Mouse (Mus musculus) limb, embryonic 13.5 days (tissue): ENCODE measurements at regions not wholly inside any gene's neighbourhood (a gene's known extent, or its start where the extent isn't known, plus 50 kb on each side); places are given as distances from the start of the nearest gene placed in this dataset.
A peak's percentile ranks its signal among the peaks of the same experiment; 100 is the strongest.

Source experiments
- ATAC-seq: fragments of 200-750 bp; cut with Nextera tagmentation; 2 replicates; pipeline ENCODE4 v1.8.0; 2017; ENCODE audit warnings: low read depth, moderate number of reproducible peaks, moderate TSS enrichment; ENCODE audit not compliant: low FRiP score
- H3K27ac ChIP-seq: fragments of 300-500 bp; sonication (generic); 2 replicates; pipeline ENCODE4 v1.5.1; 2015; ENCODE audit warnings: inconsistent platforms, mild to moderate bottlenecking, moderate library complexity
- H3K27me3 ChIP-seq: fragments of 300-500 bp; sonication (generic); 2 replicates; pipeline ENCODE4 v1.6.1; 2015; ENCODE audit warnings: mild to moderate bottlenecking, inconsistent platforms
- H3K36me3 ChIP-seq: fragments of 300-500 bp; sonication (generic); 2 replicates; pipeline ENCODE4 v1.6.1; 2015; ENCODE audit warnings: inconsistent platforms, mild to moderate bottlenecking, moderate library complexity
- H3K4me1 ChIP-seq: fragments of 300-500 bp; sonication (generic); 2 replicates; pipeline ENCODE4 v1.6.1; 2015; ENCODE audit warnings: inconsistent platforms
- H3K4me2 ChIP-seq: fragments of 300-500 bp; sonication (generic); replicated peaks from 2 replicates; pipeline ENCODE4 v1.6.1; 2015; ENCODE audit warnings: inconsistent platforms, mild to moderate bottlenecking, moderate library complexity
- H3K4me3 ChIP-seq: fragments of 300-500 bp; sonication (generic); 2 replicates; pipeline ENCODE4 v1.5.1; 2015; ENCODE audit warnings: moderate library complexity, mild to moderate bottlenecking, inconsistent platforms
- H3K9ac ChIP-seq: fragments of 300-500 bp; sonication (generic); 2 replicates; pipeline ENCODE4 v1.6.1; 2015; ENCODE audit warnings: mild to moderate bottlenecking, inconsistent platforms
- H3K9me3 ChIP-seq: fragments of 300-500 bp; sonication (generic); 2 replicates; pipeline ENCODE4 v1.6.1; 2016; ENCODE audit warnings: inconsistent platforms
- WGBS: fragments of 180-500 bp; shearing (Covaris S2); methylation state at CpG from one replicate; pipeline ENCODE4 v1.1.7; 2015; 5-methylcytosine and 5-hydroxymethylcytosine counted together

DNA sequence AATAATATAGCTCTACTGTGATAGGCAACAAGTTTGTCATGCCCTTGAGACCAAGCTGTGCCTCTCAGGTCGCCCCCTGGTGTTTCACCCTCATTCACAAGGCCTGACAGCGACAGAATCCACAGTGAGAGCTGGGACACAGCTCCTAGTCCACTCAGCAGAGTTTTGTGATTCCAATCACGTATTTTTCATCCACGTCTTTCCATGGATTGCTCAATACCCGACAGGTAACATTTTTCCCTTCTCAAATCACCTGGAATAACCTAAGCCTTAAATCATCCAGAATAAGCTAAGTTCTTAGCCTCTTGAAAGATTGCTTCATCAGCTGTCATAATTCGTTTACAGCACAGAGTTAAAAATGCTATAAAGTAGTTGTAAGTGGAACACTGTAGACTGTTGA, 211.3 kb downstream of the Ccdc91 start:
- Histone ChIP-seq H3K27me3 (no peaks in the 10 kb centered on the region), H3K4me1 (0 out of 2 replicates have a peak, but pooled peaks cover 2% of the 10 kb centered on the region), H3K36me3 (no peaks in the 10 kb centered on the region), H3K27ac (no peak overlapping the region), H3K4me2 (no peak overlapping the region), H3K9ac (no peak overlapping the region), H3K9me3 (no peaks in the 10 kb centered on the region), H3K4me3 (no peak overlapping the region)
- 73% methylated on average over 6 of the region's 6 CpGs for WGBS
- ATAC-seq, result no peak

DNA sequence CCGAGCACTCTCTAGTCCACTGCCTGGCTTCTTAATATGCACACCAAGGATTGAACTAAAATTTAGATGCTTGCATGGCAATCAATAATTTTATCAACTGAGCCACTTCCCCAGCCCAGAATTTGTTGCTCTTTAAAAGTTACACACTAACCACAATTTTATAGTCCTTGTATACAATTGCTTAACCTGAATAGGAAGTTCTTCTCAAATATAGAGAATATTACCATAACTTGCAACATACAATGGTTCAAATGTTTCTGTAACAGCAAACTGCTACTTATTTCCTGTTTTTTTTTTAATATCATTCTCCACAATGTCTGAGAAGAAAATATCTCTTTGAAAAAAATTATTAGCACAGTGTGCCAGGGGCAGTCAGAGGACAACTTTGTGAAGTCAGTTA, 222.6 kb downstream of the Ccdc91 start:
- Histone ChIP-seq H3K4me3 (no peak overlapping the region), H3K4me1 (peaks cover 5% of the 10 kb centered on the region; the same call in 1 of the 2 replicates), H3K27ac (no peak overlapping the region), H3K9me3 (no peaks in the 10 kb centered on the region), H3K4me2 (no peak overlapping the region), H3K27me3 (peaks cover 3% of the 10 kb centered on the region; the same call in 1 of the 2 replicates), H3K36me3 (no peaks in the 10 kb centered on the region), H3K9ac (no peak overlapping the region)
- ATAC-seq, result no peak
- WGBS, result 86% methylated on average over 1 of the region's 1 CpGs

DNA sequence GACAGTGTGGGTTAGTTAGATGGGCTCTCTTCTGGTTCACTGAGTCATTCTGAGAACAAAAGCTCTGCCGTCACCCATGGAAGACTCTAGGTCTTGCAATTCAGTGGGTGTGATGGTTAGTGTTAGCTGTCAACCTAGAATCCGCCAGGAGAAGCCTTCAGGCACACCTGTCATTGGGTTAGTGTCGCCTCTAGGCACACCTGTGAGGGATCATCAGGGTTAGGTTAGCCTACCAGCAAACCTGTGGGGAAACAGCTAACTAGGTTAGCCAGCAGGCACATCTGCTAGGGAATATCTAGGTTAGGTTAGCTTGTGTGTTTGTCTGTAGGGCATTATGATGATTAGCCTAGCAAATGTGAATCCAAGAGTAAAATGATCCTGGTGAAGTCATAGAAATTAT, 223.8 kb downstream of the Ccdc91 start:
- no peak overlapping the region for H3K4me2 ChIP-seq
- H3K4me1 ChIP-seq, result peaks cover 5% of the 10 kb centered on the region; the same call in 1 of the 2 replicates
- H3K27ac ChIP-seq, result no peak overlapping the region
- no peaks in the 10 kb centered on the region for H3K9me3 ChIP-seq
- ATAC-seq, result no peak
- H3K4me3 ChIP-seq, result no peak overlapping the region
- H3K36me3 ChIP-seq, result no peaks in the 10 kb centered on the region
- H3K9ac ChIP-seq, result no peak overlapping the region
- peaks cover 3% of the 10 kb centered on the region; the same call in 1 of the 2 replicates for H3K27me3 ChIP-seq
- WGBS, result 70% methylated on average over 3 of the region's 3 CpGs

DNA sequence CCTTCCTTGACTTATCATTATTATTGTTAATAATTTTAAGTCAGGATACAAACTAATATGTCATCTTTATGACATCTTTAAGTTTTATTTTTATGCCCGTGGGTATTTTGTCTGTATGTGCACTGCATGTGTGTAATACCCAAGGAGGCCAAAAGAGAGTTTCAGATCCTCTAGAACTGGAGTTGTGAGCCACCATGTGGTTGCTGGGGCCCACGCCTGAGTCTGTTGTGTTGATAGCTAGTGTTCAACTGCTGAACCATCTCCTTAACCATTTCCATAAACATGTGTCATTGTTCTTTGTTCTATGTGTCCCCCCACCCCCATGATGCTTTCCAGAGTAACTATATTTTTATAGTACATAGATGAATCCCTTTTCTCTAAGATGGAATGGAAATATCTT, 225.0 kb downstream of the Ccdc91 start:
- no peaks in the 10 kb centered on the region for H3K36me3 ChIP-seq
- no peak overlapping the region for H3K4me2 ChIP-seq
- H3K9me3 ChIP-seq, result no peaks in the 10 kb centered on the region
- H3K27ac ChIP-seq, result no peak overlapping the region
- ATAC-seq, result no peak
- no peak overlapping the region for H3K4me3 ChIP-seq
- H3K9ac ChIP-seq, result no peak overlapping the region
- H3K27me3 ChIP-seq, result peaks cover 3% of the 10 kb centered on the region; the same call in 1 of the 2 replicates
- 75% methylated on average over 2 of the region's 2 CpGs for WGBS
- peaks cover 1% of the 10 kb centered on the region; the same call in 1 of the 2 replicates for H3K4me1 ChIP-seq

DNA sequence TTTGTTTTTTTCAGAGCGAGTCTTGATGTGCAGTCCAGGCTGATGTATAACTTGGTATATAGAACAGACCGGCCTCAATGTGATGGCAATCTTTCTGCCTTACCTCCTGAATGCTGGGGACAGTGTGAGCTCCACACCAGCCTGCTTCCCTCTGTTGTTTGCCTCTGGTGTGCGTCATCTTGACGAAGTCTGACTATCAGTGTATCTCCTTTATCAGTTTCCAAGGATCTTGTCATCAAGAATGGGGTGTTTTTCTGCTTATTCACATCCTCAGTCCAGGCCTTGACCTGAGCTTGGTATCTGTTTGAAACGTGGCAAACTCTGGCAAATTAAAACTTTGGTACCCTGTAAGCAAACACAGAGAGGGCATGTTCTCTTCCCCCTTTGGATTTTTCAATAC, 226.3 kb downstream of the Ccdc91 start:
- no peaks in the 10 kb centered on the region for H3K9me3 ChIP-seq
- H3K9ac ChIP-seq, result no peak overlapping the region
- WGBS, result 81% methylated on average over 5 of the region's 5 CpGs
- H3K36me3 ChIP-seq, result no peaks in the 10 kb centered on the region
- no peak overlapping the region for H3K27ac ChIP-seq
- no peaks in the 10 kb centered on the region; the same call in 1 of the 2 replicates for H3K4me1 ChIP-seq
- peaks cover 3% of the 10 kb centered on the region; the same call in 1 of the 2 replicates for H3K27me3 ChIP-seq
- ATAC-seq, result no peak
- H3K4me2 ChIP-seq, result no peak overlapping the region
- no peak overlapping the region for H3K4me3 ChIP-seq

DNA sequence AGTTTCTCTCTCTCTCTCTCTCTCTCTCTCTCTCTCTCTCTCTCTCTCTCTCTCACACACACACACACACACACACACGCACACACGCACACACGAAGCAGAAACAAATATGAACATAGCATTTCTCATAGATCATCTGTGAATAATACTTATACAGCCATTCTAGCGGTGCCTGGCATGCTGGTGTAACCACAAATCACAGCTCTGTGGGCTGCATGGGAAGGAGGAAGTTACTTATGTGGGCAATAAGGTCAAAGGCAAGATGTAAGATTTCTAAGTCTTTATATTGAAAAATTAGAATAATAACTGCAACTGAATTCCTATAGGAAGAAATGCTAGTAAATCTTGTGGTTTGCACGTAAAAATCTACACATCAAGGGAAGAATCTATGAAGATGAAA, 228.7 kb downstream of the Ccdc91 start:
- Histone ChIP-seq H3K9ac (no peak overlapping the region), H3K9me3 (no peaks in the 10 kb centered on the region), H3K27me3 (no peaks in the 10 kb centered on the region), H3K4me1 (no peaks in the 10 kb centered on the region; the same call in 1 of the 2 replicates), H3K36me3 (no peaks in the 10 kb centered on the region), H3K27ac (no peak overlapping the region), H3K4me2 (no peak overlapping the region), H3K4me3 (no peak overlapping the region)
- ATAC-seq, result no peak
- 89% methylated on average over 5 of the region's 5 CpGs for WGBS

DNA sequence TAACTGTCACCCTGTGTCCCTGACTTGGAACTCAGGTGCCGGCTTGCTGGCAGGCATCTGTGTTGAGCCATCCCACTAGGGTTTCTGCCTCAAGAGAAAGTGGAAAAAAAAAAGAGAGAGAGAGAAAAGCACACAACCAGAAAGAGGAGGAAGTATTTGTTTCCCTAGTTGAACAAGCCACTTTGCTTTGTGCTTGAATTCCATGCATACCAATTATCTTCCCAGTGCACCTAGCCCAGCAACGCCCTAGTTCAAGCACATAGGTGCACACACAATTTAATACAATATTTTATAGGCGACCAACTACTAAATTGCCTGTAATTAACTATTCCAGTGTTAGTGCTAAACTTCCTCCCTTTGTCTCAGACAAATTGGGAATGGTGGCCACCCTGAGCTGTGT, 230.3 kb downstream of the Ccdc91 start:
- H3K9me3 ChIP-seq, result no peaks in the 10 kb centered on the region
- no peak for ATAC-seq
- H3K27ac ChIP-seq, result no peak overlapping the region
- no peak overlapping the region for H3K4me2 ChIP-seq
- no peaks in the 10 kb centered on the region; the same call in 1 of the 2 replicates for H3K4me1 ChIP-seq
- no peak overlapping the region for H3K4me3 ChIP-seq
- no peaks in the 10 kb centered on the region for H3K36me3 ChIP-seq
- WGBS, result 78% methylated on average over 3 of the region's 3 CpGs
- no peak overlapping the region for H3K9ac ChIP-seq
- no peaks in the 10 kb centered on the region for H3K27me3 ChIP-seq

DNA sequence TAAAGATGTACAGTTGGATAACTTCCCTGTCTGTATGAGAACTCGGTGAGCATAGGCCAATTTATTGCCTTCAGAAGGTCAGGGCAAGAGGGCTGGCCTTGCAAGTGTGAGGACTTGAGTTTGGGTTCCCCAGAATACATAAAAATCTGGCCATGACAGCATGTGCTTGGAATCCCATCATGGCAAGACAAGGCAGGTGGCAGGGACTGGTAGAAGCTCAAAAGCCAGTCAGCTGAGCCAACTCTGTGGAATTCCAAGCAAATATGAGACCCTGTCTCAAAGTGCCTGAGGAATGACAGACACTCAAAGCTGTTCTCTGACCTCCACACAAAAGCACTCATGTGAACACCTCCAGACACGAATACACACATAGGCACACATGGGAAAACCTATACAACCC, 231.1 kb downstream of the Ccdc91 start:
- Histone ChIP-seq H3K27ac (no peak overlapping the region), H3K4me3 (no peak overlapping the region), H3K4me2 (no peak overlapping the region), H3K27me3 (no peaks in the 10 kb centered on the region), H3K9ac (no peak overlapping the region), H3K4me1 (no peaks in the 10 kb centered on the region; the same call in 1 of the 2 replicates), H3K36me3 (no peaks in the 10 kb centered on the region), H3K9me3 (no peaks in the 10 kb centered on the region)
- 85% methylated on average over 2 of the region's 2 CpGs for WGBS
- ATAC-seq, result no peak

DNA sequence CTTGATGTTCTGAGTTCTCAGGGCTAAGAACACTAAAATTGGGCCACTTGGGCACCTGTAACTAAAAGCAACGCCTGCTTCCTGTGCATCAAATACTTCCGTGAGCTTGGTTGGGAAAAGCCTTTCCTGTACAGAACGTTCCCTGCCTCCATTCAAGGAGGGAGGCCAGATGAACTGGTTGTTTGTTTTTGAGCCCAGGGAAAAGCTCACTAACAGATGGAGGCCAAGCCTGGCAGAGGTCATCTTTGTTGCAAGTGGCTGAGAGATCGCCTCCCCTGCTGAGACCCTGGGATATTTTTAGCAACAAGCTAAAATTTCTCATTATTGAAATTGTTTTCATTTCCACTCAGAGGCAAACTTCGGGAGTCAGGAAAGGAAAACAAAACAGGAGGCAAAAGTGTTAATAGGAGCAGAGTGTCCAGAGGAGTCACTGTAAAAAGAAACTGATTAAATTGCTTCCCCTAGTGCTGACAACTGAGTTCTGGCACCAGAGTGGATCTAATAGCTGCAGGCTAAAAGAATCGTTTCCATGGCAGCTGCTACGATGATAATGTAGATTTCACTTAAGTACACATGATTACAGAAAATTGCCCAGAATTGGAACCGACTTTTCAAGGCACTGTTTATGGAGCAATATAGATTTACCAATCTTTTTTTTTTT, 242.6 kb downstream of the Ccdc91 start:
- Histone ChIP-seq H3K27ac (no peak overlapping the region), H3K4me1 (peaks cover 16% of the 10 kb centered on the region), H3K4me2 (peak overlapping the region; percentile 2; the same call in 1 of the 2 replicates), H3K36me3 (no peaks in the 10 kb centered on the region), H3K27me3 (no peaks in the 10 kb centered on the region), H3K9me3 (no peaks in the 10 kb centered on the region), H3K4me3 (no peak overlapping the region), H3K9ac (no peak overlapping the region)
- 24% methylated on average over 8 of the region's 8 CpGs for WGBS
- no peak for ATAC-seq

DNA sequence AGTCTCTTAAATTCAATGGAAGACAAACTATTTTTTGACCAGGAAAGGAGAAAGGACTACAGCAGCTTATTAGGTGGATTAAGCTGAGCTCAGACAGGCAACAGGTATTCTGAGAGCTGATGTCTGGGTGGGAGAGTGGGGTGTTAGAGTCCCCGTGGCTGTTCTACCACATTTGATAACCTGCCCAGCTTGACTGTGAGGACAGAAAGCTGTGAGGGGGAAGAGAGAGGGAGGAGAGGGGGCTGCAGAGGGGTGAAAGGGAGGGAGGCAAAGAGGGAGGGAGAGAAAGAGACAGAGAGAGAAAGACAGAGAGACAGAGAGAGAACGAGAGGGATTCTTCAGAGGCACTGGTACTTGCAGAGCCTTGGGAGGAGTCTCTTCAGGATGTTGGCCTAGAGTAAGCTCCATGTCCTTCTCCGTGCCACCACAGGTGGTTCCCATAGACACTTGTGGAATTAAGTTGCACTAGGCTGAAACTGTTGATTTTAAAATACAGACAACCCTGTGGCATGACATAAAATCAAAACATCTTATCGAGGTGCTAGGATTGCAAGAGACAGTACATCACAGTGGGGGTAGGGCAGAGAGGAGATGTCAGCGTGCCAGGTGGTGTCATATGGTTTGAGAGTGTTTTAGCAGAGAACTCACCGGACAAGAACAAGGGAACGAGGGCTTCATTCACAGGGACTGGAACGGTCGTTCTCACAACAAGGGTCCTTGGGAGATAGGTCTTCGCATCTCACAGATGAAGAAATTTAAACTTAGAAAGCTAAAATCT, 243.3 kb downstream of the Ccdc91 start:
- 71% methylated on average over 10 of the region's 10 CpGs for WGBS
- H3K36me3 ChIP-seq, result no peaks in the 10 kb centered on the region
- ATAC-seq, result no peak
- peaks cover 16% of the 10 kb centered on the region for H3K4me1 ChIP-seq
- H3K4me3 ChIP-seq, result no peak overlapping the region
- H3K27me3 ChIP-seq, result no peaks in the 10 kb centered on the region
- H3K9ac ChIP-seq, result no peak overlapping the region
- no peak overlapping the region for H3K4me2 ChIP-seq
- H3K9me3 ChIP-seq, result no peaks in the 10 kb centered on the region
- H3K27ac ChIP-seq, result no peak overlapping the region

DNA sequence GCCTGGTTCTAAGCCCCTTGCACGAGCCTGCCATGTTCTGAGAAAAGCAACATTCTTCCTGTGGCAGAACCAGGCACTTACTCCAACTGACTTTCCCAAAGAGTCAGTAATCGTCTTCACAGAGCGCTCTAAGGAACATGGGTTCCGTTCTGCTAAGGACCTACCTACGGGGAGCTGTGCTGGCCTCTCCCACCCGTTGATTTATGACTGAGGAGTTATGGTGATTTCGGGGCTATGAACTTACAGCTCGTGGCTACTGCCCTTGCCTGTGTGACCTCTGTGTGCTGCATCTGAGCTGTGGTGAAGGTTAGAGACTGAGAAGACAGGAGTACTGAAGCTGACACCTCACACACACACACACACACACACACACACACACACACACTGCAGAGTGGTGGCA, 243.9 kb downstream of the Ccdc91 start:
- Histone ChIP-seq H3K9ac (no peak overlapping the region), H3K27me3 (no peaks in the 10 kb centered on the region), H3K4me1 (peaks cover 16% of the 10 kb centered on the region), H3K4me3 (no peak overlapping the region), H3K4me2 (no peak overlapping the region), H3K9me3 (no peaks in the 10 kb centered on the region), H3K36me3 (no peaks in the 10 kb centered on the region), H3K27ac (no peak overlapping the region)
- WGBS, result 45% methylated on average over 8 of the region's 8 CpGs
- no peak for ATAC-seq

DNA sequence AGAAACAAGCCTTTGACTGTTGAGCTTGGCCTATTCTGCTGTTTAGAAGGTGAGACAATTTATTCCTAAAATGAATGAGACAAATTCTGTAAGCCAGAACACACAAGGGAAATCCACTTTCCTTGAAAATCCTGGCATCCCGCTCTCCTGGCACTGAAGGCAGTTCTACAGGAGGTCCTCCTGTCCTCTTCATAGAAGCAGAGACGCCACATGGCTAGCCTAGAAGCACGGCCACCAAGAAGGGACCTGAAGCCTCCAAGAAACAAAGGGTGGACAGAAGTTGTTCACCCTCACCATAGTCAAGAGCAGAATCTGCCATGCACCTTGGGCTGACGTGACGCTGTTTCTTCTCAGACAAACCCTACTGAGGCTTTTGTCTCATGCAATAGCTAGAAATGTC, 247.7 kb downstream of the Ccdc91 start:
- Histone ChIP-seq H3K9ac (no peak overlapping the region), H3K4me2 (no peak overlapping the region), H3K4me1 (peaks cover 11% of the 10 kb centered on the region), H3K27me3 (no peaks in the 10 kb centered on the region), H3K4me3 (no peak overlapping the region), H3K9me3 (no peaks in the 10 kb centered on the region), H3K36me3 (no peaks in the 10 kb centered on the region), H3K27ac (no peak overlapping the region)
- no peak for ATAC-seq
- 89% methylated on average over 5 of the region's 5 CpGs for WGBS
